ENCODE assay signal across 8 mouse cellular contexts in genomic region chr3:14863022-14863711, GRCm38 (mm10). TPM values are rescaled to one million over a fixed set of nuclear protein-coding genes. Genes with fewer than 3 reads are reported as not detected.
DNase-seq lines count a peak whose midpoint lies in the region; ATAC-seq and TF ChIP-seq lines count a peak whose summit lies in the region.

Gene Car3 (plus strand): TSS chr3:14863512.

- no peaks in the 10 kb centered on the region for H3K36me3 ChIP-seq in E14TG2a.4 (ENCODE audit: insufficient read depth, low read length)
- H3K36me3 ChIP-seq in embryonic facial prominence, embryonic 12.5 days, result no peaks in the 10 kb centered on the region
- H3K36me3 ChIP-seq in heart, embryonic 15.5 days, result no peaks in the 10 kb centered on the region
- H3K36me3 ChIP-seq in liver, embryonic 11.5 days (ENCODE audit: control insufficient read depth, insufficient read depth, low read length), result no peaks in the 10 kb centered on the region
- no peaks in the 10 kb centered on the region for H3K36me3 ChIP-seq in neural tube, embryonic 15.5 days

- peak; percentile 73; the same call in 1 of the 2 replicates for ATAC-seq in embryonic facial prominence, embryonic 12.5 days (ENCODE audit: insufficient number of reproducible peaks, insufficient read depth, low FRiP score, low TSS enrichment)
- ATAC-seq in heart, embryonic 15.5 days (replicated peaks; ENCODE audit: insufficient number of reproducible peaks, insufficient read depth, low FRiP score, low read depth), result peak; percentile 18; the same call in 1 of the 2 replicates
- ATAC-seq in liver, embryonic 11.5 days (replicated peaks; ENCODE audit: low FRiP score), result peak; percentile 58
- ATAC-seq in neural tube, embryonic 15.5 days (ENCODE audit: low FRiP score), result peak; percentile 94

- WGBS in embryonic facial prominence, embryonic 12.5 days, result 3% methylated on average over 18 of the region's 18 CpGs
- WGBS in heart, embryonic 15.5 days, result 3% methylated on average over 18 of the region's 18 CpGs
- WGBS in liver, embryonic 11.5 days, result 7% methylated on average over 18 of the region's 18 CpGs
- 4% methylated on average over 18 of the region's 18 CpGs for WGBS in neural tube, embryonic 15.5 days

- H3K27ac ChIP-seq in embryonic facial prominence, embryonic 12.5 days, result no peak within 1 kb of the TSS
- H3K27ac ChIP-seq in heart, embryonic 15.5 days, result no peak within 1 kb of the TSS
- no peak within 1 kb of the TSS for H3K27ac ChIP-seq in liver, embryonic 11.5 days (ENCODE audit: low read depth, low read length)
- peak within 1 kb of the TSS; percentile 41; the same call in 1 of the 2 replicates for H3K27ac ChIP-seq in neural tube, embryonic 15.5 days (replicated peaks)

- H3K4me3 ChIP-seq in E14TG2a.4 (replicated peaks; ENCODE audit: low read length), result peak within 1 kb of the TSS; percentile 76
- peak within 1 kb of the TSS; percentile 38 for H3K4me3 ChIP-seq in embryonic facial prominence, embryonic 12.5 days
- peak within 1 kb of the TSS; percentile 40 for H3K4me3 ChIP-seq in heart, embryonic 15.5 days
- H3K4me3 ChIP-seq in liver, embryonic 11.5 days (ENCODE audit: low read depth, low read length), result peak within 1 kb of the TSS; percentile 25
- H3K4me3 ChIP-seq in neural tube, embryonic 15.5 days (replicated peaks), result peak within 1 kb of the TSS; percentile 43

- H3K9me3 ChIP-seq in E14TG2a.4 (ENCODE audit: low read length), result no peaks in the 10 kb centered on the region
- no peaks in the 10 kb centered on the region for H3K9me3 ChIP-seq in embryonic facial prominence, embryonic 12.5 days
- H3K9me3 ChIP-seq in heart, embryonic 15.5 days (replicated peaks), result no peaks in the 10 kb centered on the region
- H3K9me3 ChIP-seq in liver, embryonic 11.5 days (ENCODE audit: control insufficient read depth, low read length), result no peaks in the 10 kb centered on the region
- H3K9me3 ChIP-seq in neural tube, embryonic 15.5 days (replicated peaks), result no peaks in the 10 kb centered on the region

- H3K4me1 ChIP-seq in E14TG2a.4 (replicated peaks; ENCODE audit: low read depth, low read length), result peaks cover 24% of the 10 kb centered on the region
- peaks cover 3% of the 10 kb centered on the region; the same call in 1 of the 2 replicates for H3K4me1 ChIP-seq in embryonic facial prominence, embryonic 12.5 days
- peaks cover 9% of the 10 kb centered on the region for H3K4me1 ChIP-seq in heart, embryonic 15.5 days (replicated peaks)
- 0 out of 2 replicates have a peak, but pooled peaks cover 2% of the 10 kb centered on the region for H3K4me1 ChIP-seq in liver, embryonic 11.5 days (replicated peaks; ENCODE audit: control insufficient read depth, insufficient read depth, low read length)
- peaks cover 17% of the 10 kb centered on the region; the same call in 1 of the 2 replicates for H3K4me1 ChIP-seq in neural tube, embryonic 15.5 days

- no peak for TF ChIP-seq CTCF in E14TG2a.4 (conservative IDR thresholded peaks at IDR 0.05; ENCODE audit: low read length)

- H3K4me2 ChIP-seq in embryonic facial prominence, embryonic 12.5 days (replicated peaks), result peak within 1 kb of the TSS; percentile 78
- peak within 1 kb of the TSS; percentile 75 for H3K4me2 ChIP-seq in heart, embryonic 15.5 days
- peak within 1 kb of the TSS; percentile 70 for H3K4me2 ChIP-seq in liver, embryonic 11.5 days
- H3K4me2 ChIP-seq in neural tube, embryonic 15.5 days, result peak within 1 kb of the TSS; percentile 94

- H3K27me3 ChIP-seq in E14TG2a.4 (ENCODE audit: insufficient read depth, low read length), result no peaks in the 10 kb centered on the region
- no peaks in the 10 kb centered on the region for H3K27me3 ChIP-seq in embryonic facial prominence, embryonic 12.5 days
- H3K27me3 ChIP-seq in heart, embryonic 15.5 days, result no peaks in the 10 kb centered on the region
- peaks cover 13% of the 10 kb centered on the region; the same call in 1 of the 2 replicates for H3K27me3 ChIP-seq in liver, embryonic 11.5 days (replicated peaks; ENCODE audit: control insufficient read depth, insufficient read depth, low read length)
- H3K27me3 ChIP-seq in neural tube, embryonic 15.5 days (replicated peaks), result no peaks in the 10 kb centered on the region

- H3K9ac ChIP-seq in embryonic facial prominence, embryonic 12.5 days, result peak within 1 kb of the TSS; percentile 45
- H3K9ac ChIP-seq in heart, embryonic 15.5 days, result no peak within 1 kb of the TSS
- no peak within 1 kb of the TSS for H3K9ac ChIP-seq in liver, embryonic 11.5 days (ENCODE audit: low read depth, low read length)
- peak within 1 kb of the TSS; percentile 45 for H3K9ac ChIP-seq in neural tube, embryonic 15.5 days (replicated peaks)

- peak; percentile 37 to 39 for DNase-seq in cerebellum, postnatal 14 days
- DNase-seq in cerebellum, postnatal 25 days, result no peak
- DNase-seq in liver, embryonic 11.5 days (ENCODE audit: low spot score), result no peak
- no peak for DNase-seq in urinary bladder, postnatal 25 days (ENCODE audit: low spot score)

RNA-seq across cellular contexts. Expression of gene Car3, which starts in this region (rescaled TPM):
- 4.6 and 4.7 TPM in 2 replicates for polyA plus RNA-seq in embryonic facial prominence, embryonic 12.5 days (2016; fragmentation: Nextera tagmentation; extraction: Ambion mirVana)
- 6.1 and 8.2 TPM in 2 replicates for polyA plus RNA-seq in heart, embryonic 15.5 days (2015; fragmentation: Nextera tagmentation; extraction: Ambion mirVana)
- polyA plus RNA-seq in liver, embryonic 11.5 days (2014; fragmentation: Nextera tagmentation; extraction: Ambion mirVana), result 3.2 and 3.5 TPM in 2 replicates
- polyA plus RNA-seq in neural tube, embryonic 15.5 days (2015; fragmentation: Nextera tagmentation; extraction: Ambion mirVana), result 9.7 and 19.0 TPM in 2 replicates

Comparison
In these comparisons a context has a peak if more than half of its experiments do, and no peak if none do; other contexts are left out.
1. DNase-seq: peak in cerebellum, postnatal 14 days (2 of 2); none in cerebellum, postnatal 25 days (0 of 2), liver, embryonic 11.5 days (single experiment) and urinary bladder, postnatal 25 days (single experiment).
2. H3K4me3 ChIP-seq: peak in every context shown above with its lines; median percentile 76 in E14TG2a.4; 43 in neural tube, embryonic 15.5 days; 40 in heart, embryonic 15.5 days; 38 in embryonic facial prominence, embryonic 12.5 days; 25 in liver, embryonic 11.5 days.
3. ATAC-seq: peak in every context shown above with its lines; median percentile 94 in neural tube, embryonic 15.5 days; 73 in embryonic facial prominence, embryonic 12.5 days; 58 in liver, embryonic 11.5 days; 18 in heart, embryonic 15.5 days.
4. H3K9ac ChIP-seq: peak in embryonic facial prominence, embryonic 12.5 days (single experiment) and neural tube, embryonic 15.5 days (single experiment); none in heart, embryonic 15.5 days (single experiment) and liver, embryonic 11.5 days (single experiment).
5. Peak in every context shown above with its lines, with median percentiles within 50 percentile points of each other: H3K4me2 ChIP-seq.